ENCODE assay signal across 22 mouse cellular contexts in genomic region chr4:129151276-129151811, GRCm38 (mm10). TPM values are rescaled to one million over a fixed set of nuclear protein-coding genes. Genes with fewer than 3 reads are reported as not detected.
DNase-seq lines count a peak whose midpoint lies in the region; ATAC-seq and TF ChIP-seq lines count a peak whose summit lies in the region.
"Had no signal": no experiment of that assay in that cellular context is flagged by ENCODE, and none has a peak within 500 bp of the region (broad histone marks: within the 10 kb centered on the region; RNA-seq: fewer than 3 reads in every experiment).

No protein-coding gene starts in this region.

- TF ChIP-seq POLR2A in testis, adult 2 months (IDR thresholded peaks at IDR 0.05; ENCODE audit: control insufficient read depth, low read depth, low read length): no peak

- peaks cover 24% of the 10 kb centered on the region for H3K36me3 ChIP-seq in hindbrain, embryonic 16.5 days (ENCODE audit: control insufficient read depth, insufficient read depth, low read length)
- H3K36me3 ChIP-seq in hindbrain, embryonic 10.5 days: peaks cover 86% of the 10 kb centered on the region
- peaks cover 3% of the 10 kb centered on the region for H3K36me3 ChIP-seq in testis, adult 2 months (ENCODE audit: control insufficient read depth, insufficient read depth, low read length)
- peaks cover 50% of the 10 kb centered on the region for H3K36me3 ChIP-seq in neural tube, embryonic 12.5 days

- 0 out of 2 replicates have a peak, but pooled peaks have one; percentile 30 for ATAC-seq in hindbrain, embryonic 16.5 days
- peak; percentile 66; the same call in 1 of the 2 replicates for ATAC-seq in neural tube, embryonic 12.5 days (ENCODE audit: low FRiP score, low read depth)
- ATAC-seq in activated CD4-positive, CD25-positive, alpha-beta regulatory T cell, adult 4 months: no peak
- ATAC-seq: forebrain, embryonic 14.5 days; midbrain, embryonic 16.5 days had no signal

- no peak overlapping the region for H3K27ac ChIP-seq in hindbrain, embryonic 16.5 days (ENCODE audit: low read depth, low read length)
- no peak overlapping the region for H3K27ac ChIP-seq in hindbrain, embryonic 10.5 days
- no peak overlapping the region for H3K27ac ChIP-seq in testis, adult 2 months (ENCODE audit: control insufficient read depth, insufficient read depth, low read depth, low read length)
- H3K27ac ChIP-seq in neural tube, embryonic 12.5 days: no peak overlapping the region
- H3K27ac ChIP-seq: heart, embryonic 13.5 days had no signal

- H3K4me3 ChIP-seq in hindbrain, embryonic 16.5 days (ENCODE audit: low read length): no peak overlapping the region
- H3K4me3 ChIP-seq in hindbrain, embryonic 10.5 days: no peak overlapping the region
- peak overlapping the region; percentile 42; the same call in 1 of the 2 replicates for H3K4me3 ChIP-seq in testis, adult 2 months (ENCODE audit: control insufficient read depth, low read depth, low read length)
- no peak overlapping the region for H3K4me3 ChIP-seq in neural tube, embryonic 12.5 days
- H3K4me3 ChIP-seq: erythroblast, embryonic 14.5 days; heart, embryonic 13.5 days had no signal

- H3K9me3 ChIP-seq in hindbrain, embryonic 16.5 days (ENCODE audit: control insufficient read depth, low read length): no peaks in the 10 kb centered on the region
- H3K9me3 ChIP-seq in hindbrain, embryonic 10.5 days: no peaks in the 10 kb centered on the region
- H3K9me3 ChIP-seq in neural tube, embryonic 12.5 days: no peaks in the 10 kb centered on the region
- H3K9me3 ChIP-seq: heart, embryonic 13.5 days had no signal

- no peaks in the 10 kb centered on the region for H3K4me1 ChIP-seq in hindbrain, embryonic 16.5 days (ENCODE audit: control insufficient read depth, insufficient read depth, low read depth, low read length)
- H3K4me1 ChIP-seq in hindbrain, embryonic 10.5 days (replicated peaks): no peaks in the 10 kb centered on the region
- H3K4me1 ChIP-seq in testis, adult 2 months (ENCODE audit: control insufficient read depth, insufficient read depth, low read length): no peaks in the 10 kb centered on the region
- H3K4me1 ChIP-seq in neural tube, embryonic 12.5 days: 0 out of 2 replicates have a peak, but pooled peaks cover 6% of the 10 kb centered on the region

- no peak overlapping the region for H3K4me2 ChIP-seq in hindbrain, embryonic 16.5 days (ENCODE audit: low read length)
- no peak overlapping the region for H3K4me2 ChIP-seq in neural tube, embryonic 12.5 days (replicated peaks)
- H3K4me2 ChIP-seq: heart, embryonic 13.5 days had no signal

- H3K27me3 ChIP-seq in hindbrain, embryonic 16.5 days (replicated peaks; ENCODE audit: control insufficient read depth, insufficient read depth, low read length): no peaks in the 10 kb centered on the region
- H3K27me3 ChIP-seq in hindbrain, embryonic 10.5 days (ENCODE audit: insufficient read depth, poor library complexity, severe bottlenecking): no peaks in the 10 kb centered on the region
- H3K27me3 ChIP-seq in testis, adult 2 months (ENCODE audit: control insufficient read depth, insufficient read depth, low read length): no peaks in the 10 kb centered on the region
- no peaks in the 10 kb centered on the region for H3K27me3 ChIP-seq in neural tube, embryonic 12.5 days (replicated peaks)
- H3K27me3 ChIP-seq: CH12.LX; heart, embryonic 13.5 days had no signal

- no peak for TF ChIP-seq CTCF in testis, adult 2 months (IDR thresholded peaks at IDR 0.05; ENCODE audit: control insufficient read depth, insufficient read depth, insufficient replicate concordance, low read depth, low read length)

- H3K9ac ChIP-seq in hindbrain, embryonic 16.5 days (ENCODE audit: low read depth, low read length): no peak overlapping the region
- no peak overlapping the region for H3K9ac ChIP-seq in neural tube, embryonic 12.5 days
- H3K9ac ChIP-seq: heart, embryonic 13.5 days had no signal

- 74% methylated on average over 4 of the region's 4 CpGs for WGBS in hindbrain, embryonic 16.5 days
- 90% methylated on average over 4 of the region's 4 CpGs for WGBS in hindbrain, embryonic 10.5 days
- WGBS in neural tube, embryonic 12.5 days: 36% methylated on average over 4 of the region's 4 CpGs

- no peak for DNase-seq in hindbrain, embryonic 10.5 days (ENCODE audit: low spot score)
- no peak for DNase-seq in testis, postnatal 10 days (ENCODE audit: low spot score)
- no peak for DNase-seq in adrenal gland, postnatal 36 days
- DNase-seq: adrenal gland, adult 8-10 months; cerebellum, adult 11-12 months; gastrocnemius, postnatal 36 days; heart, postnatal 4 days; lung, postnatal 10 days; right cerebral cortex, postnatal 4 days had no signal

RNA-seq across cellular contexts. Expression of gene Fndc5, which starts 14.5 kb away (rescaled TPM):
- polyA plus RNA-seq in hindbrain, embryonic 16.5 days (2015; fragmentation: Nextera tagmentation; extraction: Ambion mirVana): 10.7 and 11.6 TPM in 2 replicates
- polyA plus RNA-seq in hindbrain, embryonic 10.5 days (2016; fragmentation: Nextera tagmentation; extraction: Ambion mirVana): 0.72 and 1.8 TPM in 2 replicates
- 9.1 and 11.0 TPM in 2 replicates for polyA plus RNA-seq in testis, adult 2 months (2012; rRNA removed)
- polyA plus RNA-seq in neural tube, embryonic 12.5 days (2016; fragmentation: Nextera tagmentation; extraction: Ambion mirVana): 21.7 and 21.8 TPM in 2 replicates
- total RNA-seq in adrenal gland, postnatal 36 days (2021): 1 to 10 TPM; 2.2 to 7.2 TPM
- polyA plus RNA-seq in activated CD4-positive, CD25-positive, alpha-beta regulatory T cell, adult 4 months (2017; shearing (Covaris generic)): under 1 TPM; 0.28 to 0.56 TPM
- total RNA-seq: common myeloid progenitor, adult 5-6 weeks had no signal

RNA-seq across cellular contexts. Expression of gene Hpca, which starts 29.5 kb away (rescaled TPM):
- 168 and 199 TPM in 2 replicates for polyA plus RNA-seq in hindbrain, embryonic 16.5 days (2015; fragmentation: Nextera tagmentation; extraction: Ambion mirVana)
- 2.6 and 4.7 TPM in 2 replicates for polyA plus RNA-seq in hindbrain, embryonic 10.5 days (2016; fragmentation: Nextera tagmentation; extraction: Ambion mirVana)
- 9.3 and 10.2 TPM in 2 replicates for polyA plus RNA-seq in testis, adult 2 months (2012; rRNA removed)
- polyA plus RNA-seq in neural tube, embryonic 12.5 days (2016; fragmentation: Nextera tagmentation; extraction: Ambion mirVana): 19.8 and 21.3 TPM in 2 replicates
- total RNA-seq in adrenal gland, postnatal 36 days (2021): 1 to 10 TPM; 1.2 to 1.3 TPM
- not detected for polyA plus RNA-seq in activated CD4-positive, CD25-positive, alpha-beta regulatory T cell, adult 4 months (2017; shearing (Covaris generic))
- total RNA-seq: gastrocnemius, postnatal 36 days; megakaryocyte, adult 5-6 weeks had no signal
- polyA plus RNA-seq: erythroblast, embryonic 14.5 days had no signal

RNA-seq across cellular contexts. Expression of gene S100pbp, which starts 38.2 kb away (rescaled TPM):
- polyA plus RNA-seq in hindbrain, embryonic 16.5 days (2015; fragmentation: Nextera tagmentation; extraction: Ambion mirVana): 19.1 and 21.6 TPM in 2 replicates
- 21.5 and 26.3 TPM in 2 replicates for polyA plus RNA-seq in hindbrain, embryonic 10.5 days (2016; fragmentation: Nextera tagmentation; extraction: Ambion mirVana)
- polyA plus RNA-seq in testis, adult 2 months (2012; rRNA removed): 26.8 and 34.6 TPM in 2 replicates
- 20.5 and 21.6 TPM in 2 replicates for polyA plus RNA-seq in neural tube, embryonic 12.5 days (2016; fragmentation: Nextera tagmentation; extraction: Ambion mirVana)
- total RNA-seq in adrenal gland, postnatal 36 days (2021): 10 to 100 TPM; 23.1 to 23.6 TPM
- 10 to 100 TPM; 24.4 to 26.3 TPM for polyA plus RNA-seq in activated CD4-positive, CD25-positive, alpha-beta regulatory T cell, adult 4 months (2017; shearing (Covaris generic))

RNA-seq across cellular contexts. Expression of gene Yars, which starts 38.2 kb away (rescaled TPM):
- polyA plus RNA-seq in hindbrain, embryonic 16.5 days (2015; fragmentation: Nextera tagmentation; extraction: Ambion mirVana): 108 and 112 TPM in 2 replicates
- 104 and 109 TPM in 2 replicates for polyA plus RNA-seq in hindbrain, embryonic 10.5 days (2016; fragmentation: Nextera tagmentation; extraction: Ambion mirVana)
- polyA plus RNA-seq in testis, adult 2 months (2012; rRNA removed): 9.5 and 11.9 TPM in 2 replicates
- polyA plus RNA-seq in neural tube, embryonic 12.5 days (2016; fragmentation: Nextera tagmentation; extraction: Ambion mirVana): 103 and 111 TPM in 2 replicates
- 100 to 1,000 TPM in 1 of 2 experiments, 10 to 100 TPM in 1; 95.2 to 102 TPM for total RNA-seq in adrenal gland, postnatal 36 days (2021)
- 10 to 100 TPM; 26.3 to 28.5 TPM for polyA plus RNA-seq in activated CD4-positive, CD25-positive, alpha-beta regulatory T cell, adult 4 months (2017; shearing (Covaris generic))

RNA-seq across cellular contexts. Expression of gene Tmem54, which starts 46.0 kb away (rescaled TPM):
- polyA plus RNA-seq in hindbrain, embryonic 16.5 days (2015; fragmentation: Nextera tagmentation; extraction: Ambion mirVana): 0.16 and 0.20 TPM in 2 replicates
- polyA plus RNA-seq in hindbrain, embryonic 10.5 days (2016; fragmentation: Nextera tagmentation; extraction: Ambion mirVana): 2.5 and 5.1 TPM in 2 replicates
- polyA plus RNA-seq in testis, adult 2 months (2012; rRNA removed): 0.42 and 2.4 TPM in 2 replicates
- polyA plus RNA-seq in neural tube, embryonic 12.5 days (2016; fragmentation: Nextera tagmentation; extraction: Ambion mirVana): 0.68 and 0.79 TPM in 2 replicates
- total RNA-seq in adrenal gland, postnatal 36 days (2021): not detected
- polyA plus RNA-seq in activated CD4-positive, CD25-positive, alpha-beta regulatory T cell, adult 4 months (2017; shearing (Covaris generic)): not detected
- total RNA-seq: adrenal gland, adult 8-10 months; CH12.LX; common myeloid progenitor, adult 5-6 weeks; gastrocnemius, postnatal 36 days; heart, postnatal 4 days; layer of hippocampus, postnatal 25 days; left cerebral cortex, postnatal 14 days; megakaryocyte, adult 5-6 weeks had no signal
- polyA plus RNA-seq: erythroblast, embryonic 14.5 days; forebrain, embryonic 14.5 days; midbrain, embryonic 16.5 days had no signal
